ENCODE assay signal across 8 mouse cellular contexts in the genomic region with DNA sequence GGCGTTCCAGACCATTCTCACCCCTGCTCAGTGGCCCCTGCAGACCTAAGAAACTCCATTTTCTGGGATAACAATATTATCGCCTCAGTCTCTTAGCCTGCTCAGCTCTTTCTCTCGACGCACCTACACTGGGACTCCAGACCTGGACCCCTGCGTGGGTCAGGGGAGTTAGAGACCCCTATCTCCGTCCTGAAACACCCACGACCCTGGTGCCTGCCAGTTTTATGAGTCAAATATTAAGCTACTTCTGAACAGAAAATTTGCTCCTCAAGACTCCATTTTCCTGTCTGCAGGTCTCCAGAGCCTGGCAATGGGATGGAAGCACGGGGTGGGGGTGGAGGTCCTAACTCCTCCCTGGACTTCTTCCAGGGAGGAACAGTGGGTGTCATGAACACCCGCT. TPM values are rescaled to one million over a fixed set of nuclear protein-coding genes. Genes with fewer than 3 reads are reported as not detected.
DNase-seq lines count a peak whose midpoint lies in the region; ATAC-seq and TF ChIP-seq lines count a peak whose summit lies in the region.

No protein-coding gene starts in this region.

- no peak for TF ChIP-seq POLR2A in ES-Bruce4 (IDR thresholded peaks at IDR 0.05; ENCODE audit: insufficient read depth, low read length)

- H3K9ac ChIP-seq in heart, embryonic 13.5 days: peak overlapping the region; percentile 93
- H3K9ac ChIP-seq in ES-Bruce4 (ENCODE audit: low read depth, poor library complexity, severe bottlenecking): peak overlapping the region; percentile 74
- H3K9ac ChIP-seq in heart, postnatal 0 days (replicated peaks; ENCODE audit: low read depth, low read length): peak overlapping the region; percentile 82

- TF ChIP-seq EP300 in ES-Bruce4 (IDR thresholded peaks at IDR 0.05; ENCODE audit: insufficient read depth, low read depth, low read length): no peak
- no peak for TF ChIP-seq EP300 in heart, postnatal 0 days (IDR thresholded peaks at IDR 0.05; ENCODE audit: low read depth)

- H3K4me2 ChIP-seq in heart, embryonic 13.5 days: peak overlapping the region; percentile 96
- H3K4me2 ChIP-seq in heart, postnatal 0 days (ENCODE audit: low read depth, low read length): peak overlapping the region; percentile 89

- 3% methylated on average over 9 of the region's 9 CpGs for WGBS in heart, embryonic 13.5 days
- WGBS in heart, postnatal 0 days: 4% methylated on average over 9 of the region's 9 CpGs
- WGBS in macrophage (ENCODE audit: missing documents): 7% methylated on average over 9 of the region's 9 CpGs

- H3K27me3 ChIP-seq in heart, embryonic 13.5 days (replicated peaks): peaks cover 81% of the 10 kb centered on the region
- peaks cover 52% of the 10 kb centered on the region for H3K27me3 ChIP-seq in ES-Bruce4 (ENCODE audit: control insufficient read depth, insufficient read depth, low read length, poor library complexity, severe bottlenecking)
- H3K27me3 ChIP-seq in heart, postnatal 0 days (ENCODE audit: control insufficient read depth, insufficient read depth, low read length): peaks cover 66% of the 10 kb centered on the region

- peak overlapping the region; percentile 80; the same call in 1 of the 2 replicates for H3K27ac ChIP-seq in heart, embryonic 13.5 days (replicated peaks)
- H3K27ac ChIP-seq in ES-Bruce4 (ENCODE audit: insufficient read depth, low read length): no peak overlapping the region
- H3K27ac ChIP-seq in heart, postnatal 0 days (ENCODE audit: low read depth): no peak overlapping the region
- no peak overlapping the region for H3K27ac ChIP-seq in macrophage

- no peak for ATAC-seq in heart, embryonic 13.5 days (ENCODE audit: extremely low read depth, insufficient number of reproducible peaks, low FRiP score, low TSS enrichment)
- ATAC-seq in heart, postnatal 0 days (ENCODE audit: insufficient read depth, low read depth): no peak
- ATAC-seq in erythroid progenitor cell, adult 5-6 weeks (replicated peaks; ENCODE audit: low FRiP score, poor library complexity, severe bottlenecking): no peak

- no peak for DNase-seq in heart, adult 8-10 months (ENCODE audit: low spot score)
- DNase-seq in heart, postnatal 0 days (ENCODE audit: low spot score): peak; percentile 4
- no peak for DNase-seq in B cell, adult 2 months
- no peak for DNase-seq in spleen, postnatal 36 days (ENCODE audit: low spot score in 2 of 2)

- no peak for TF ChIP-seq CTCF in ES-Bruce4 (IDR thresholded peaks at IDR 0.05; ENCODE audit: low read depth, low read length)
- no peak for TF ChIP-seq CTCF in heart, postnatal 0 days (IDR thresholded peaks at IDR 0.05; ENCODE audit: low read depth)

- H3K79me2 ChIP-seq in macrophage (ENCODE audit: inconsistent target): no peaks in the 10 kb centered on the region

- no peaks in the 10 kb centered on the region for H3K36me3 ChIP-seq in heart, embryonic 13.5 days
- H3K36me3 ChIP-seq in ES-Bruce4 (ENCODE audit: control insufficient read depth, insufficient read depth, low read length, poor library complexity, severe bottlenecking) (no peaks in the 10 kb centered on the region), macrophage (ENCODE audit: inconsistent target) (no peaks in the 10 kb centered on the region)
- no peaks in the 10 kb centered on the region for H3K36me3 ChIP-seq in heart, postnatal 0 days (replicated peaks; ENCODE audit: control insufficient read depth, insufficient read depth, low read length)

- no peaks in the 10 kb centered on the region for H3K9me3 ChIP-seq in heart, embryonic 13.5 days
- H3K9me3 ChIP-seq in ES-Bruce4 (replicated peaks; ENCODE audit: control insufficient read depth, insufficient read depth, low read length, poor library complexity, severe bottlenecking): no peaks in the 10 kb centered on the region
- H3K9me3 ChIP-seq in heart, postnatal 0 days (replicated peaks; ENCODE audit: control insufficient read depth, low read length): no peaks in the 10 kb centered on the region

- H3K4me1 ChIP-seq in heart, embryonic 13.5 days: peaks cover 55% of the 10 kb centered on the region
- H3K4me1 ChIP-seq in ES-Bruce4 (ENCODE audit: control insufficient read depth, insufficient read depth, low read length): peaks cover 5% of the 10 kb centered on the region
- peaks cover 41% of the 10 kb centered on the region for H3K4me1 ChIP-seq in heart, postnatal 0 days (ENCODE audit: control insufficient read depth, insufficient read depth)

- H3K4me3 ChIP-seq in heart, embryonic 13.5 days: peak overlapping the region; percentile 68
- H3K4me3 ChIP-seq in ES-Bruce4 (ENCODE audit: low read depth, low read length): no peak overlapping the region
- H3K4me3 ChIP-seq in heart, postnatal 0 days (ENCODE audit: low read depth, low read length): peak overlapping the region; percentile 56
- H3K4me3 ChIP-seq in macrophage (ENCODE audit: inconsistent target): peak overlapping the region; percentile 20; the same call in 1 of the 2 replicates

RNA-seq across cellular contexts. Expression of a gene that starts 16.5 kb away (rescaled TPM):
- 6.1 and 7.0 TPM in 2 replicates for polyA plus RNA-seq in heart, embryonic 13.5 days (2015; fragmentation: Nextera tagmentation; extraction: Ambion mirVana)
- total RNA-seq in heart, adult 8-10 months (2022): 1 to 10 TPM; 3.6 to 4.9 (median 4.6) TPM
- 0.75 and 1.7 TPM in 2 replicates for polyA plus RNA-seq in ES-Bruce4 (2011; ENCODE audit: insufficient read depth, insufficient read length, low read depth, missing spikeins)
- 1.6 and 3.2 TPM in 2 replicates for total RNA-seq in heart, postnatal 0 days (2014; rRNA removed; ENCODE audit: low replicate concordance)
- 5.1 and 7.0 TPM in 2 replicates for polyA plus RNA-seq in heart, postnatal 0 days (2015; fragmentation: Nextera tagmentation; extraction: Ambion mirVana)
- 1 to 10 TPM in 11 of 26 experiments, under 1 TPM in 7, not detected in 8; 0.25 to 6.3 (median 1.3) TPM for total RNA-seq in macrophage (2018; cell fraction: chromatin; rRNA removed)
- total RNA-seq in macrophage (2018; cell fraction: cytosol; rRNA removed): 1 to 10 TPM in 18 of 26 experiments, under 1 TPM in 8; 0.10 to 5.8 (median 2.4) TPM
- total RNA-seq in macrophage (2018; cell fraction: nucleus; rRNA removed): 1 to 10 TPM in 12 of 26 experiments, under 1 TPM in 13, not detected in 1; 0.12 to 4.7 (median 0.99) TPM
- 3.4 to 4.0 TPM (median 3.6 TPM) in 3 replicates for polyA plus RNA-seq in macrophage (2018)
- 1.3 TPM in 1 of 2 replicates, not detected in the other for total RNA-seq in erythroid progenitor cell, adult 5-6 weeks (2015; ENCODE audit: low replicate concordance)
- total RNA-seq in erythroid progenitor cell, adult 5-6 weeks (2017; ENCODE audit: low replicate concordance): 1.0 and 3.3 TPM in 2 replicates

RNA-seq across cellular contexts. Expression of a gene that starts 28.7 kb away (rescaled TPM):
- 8.0 and 9.5 TPM in 2 replicates for polyA plus RNA-seq in heart, embryonic 13.5 days (2015; fragmentation: Nextera tagmentation; extraction: Ambion mirVana)
- total RNA-seq in heart, adult 8-10 months (2022): 10 to 100 TPM in 1 of 4 experiments, 1 to 10 TPM in 3; 5.2 to 12.8 (median 8.4) TPM
- polyA plus RNA-seq in ES-Bruce4 (2011; ENCODE audit: insufficient read depth, insufficient read length, low read depth, missing spikeins) (0.32 and 0.46 TPM in 2 replicates), macrophage (2018) (7.4 to 14.3 TPM (median 12.7 TPM) in 3 replicates)
- 12.1 and 23.1 TPM in 2 replicates for total RNA-seq in heart, postnatal 0 days (2014; rRNA removed; ENCODE audit: low replicate concordance)
- 6.8 and 8.2 TPM in 2 replicates for polyA plus RNA-seq in heart, postnatal 0 days (2015; fragmentation: Nextera tagmentation; extraction: Ambion mirVana)
- 10 to 100 TPM in 18 of 26 experiments, 1 to 10 TPM in 8; 7.2 to 24.5 (median 12.8) TPM for total RNA-seq in macrophage (2018; cell fraction: chromatin; rRNA removed)
- total RNA-seq in macrophage (2018; cell fraction: cytosol; rRNA removed): 10 to 100 TPM in 19 of 26 experiments, 1 to 10 TPM in 7; 6.3 to 19.9 (median 12.3) TPM
- 10 to 100 TPM in 22 of 26 experiments, 1 to 10 TPM in 4; 6.3 to 21.9 (median 13.6) TPM for total RNA-seq in macrophage (2018; cell fraction: nucleus; rRNA removed)
- total RNA-seq in erythroid progenitor cell, adult 5-6 weeks (2015; ENCODE audit: low replicate concordance): 5.4 and 13.4 TPM in 2 replicates
- total RNA-seq in erythroid progenitor cell, adult 5-6 weeks (2017; ENCODE audit: low replicate concordance): 2.7 and 4.4 TPM in 2 replicates

RNA-seq across cellular contexts. Expression of a gene that starts 34.5 kb away (rescaled TPM):
- 17.6 and 18.9 TPM in 2 replicates for polyA plus RNA-seq in heart, embryonic 13.5 days (2015; fragmentation: Nextera tagmentation; extraction: Ambion mirVana)
- 1 to 10 TPM; 2.0 to 3.9 (median 2.9) TPM for total RNA-seq in heart, adult 8-10 months (2022)
- 11.6 and 12.9 TPM in 2 replicates for polyA plus RNA-seq in ES-Bruce4 (2011; ENCODE audit: insufficient read depth, insufficient read length, low read depth, missing spikeins)
- total RNA-seq in heart, postnatal 0 days (2014; rRNA removed; ENCODE audit: low replicate concordance): 1.8 and 13.0 TPM in 2 replicates
- polyA plus RNA-seq in heart, postnatal 0 days (2015; fragmentation: Nextera tagmentation; extraction: Ambion mirVana): 5.7 and 5.8 TPM in 2 replicates
- 1 to 10 TPM in 14 of 26 experiments, under 1 TPM in 10, not detected in 2; 0.18 to 5.3 (median 1.1) TPM for total RNA-seq in macrophage (2018; cell fraction: chromatin; rRNA removed)
- total RNA-seq in macrophage (2018; cell fraction: cytosol; rRNA removed): 1 to 10 TPM in 7 of 26 experiments, under 1 TPM in 19; 0.09 to 2.6 (median 0.59) TPM
- total RNA-seq in macrophage (2018; cell fraction: nucleus; rRNA removed): 1 to 10 TPM in 9 of 26 experiments, under 1 TPM in 14, not detected in 3; 0.24 to 6.9 (median 0.77) TPM
- 1.3 to 1.8 TPM (median 1.5 TPM) in 3 replicates for polyA plus RNA-seq in macrophage (2018)
- total RNA-seq in erythroid progenitor cell, adult 5-6 weeks (2015; ENCODE audit: low replicate concordance): not detected in 2 replicates
- total RNA-seq in erythroid progenitor cell, adult 5-6 weeks (2017; ENCODE audit: low replicate concordance): 0.51 TPM in 1 of 2 replicates, not detected in the other
